ENCODE assay signal across 32 mouse cellular contexts in the genomic region with DNA sequence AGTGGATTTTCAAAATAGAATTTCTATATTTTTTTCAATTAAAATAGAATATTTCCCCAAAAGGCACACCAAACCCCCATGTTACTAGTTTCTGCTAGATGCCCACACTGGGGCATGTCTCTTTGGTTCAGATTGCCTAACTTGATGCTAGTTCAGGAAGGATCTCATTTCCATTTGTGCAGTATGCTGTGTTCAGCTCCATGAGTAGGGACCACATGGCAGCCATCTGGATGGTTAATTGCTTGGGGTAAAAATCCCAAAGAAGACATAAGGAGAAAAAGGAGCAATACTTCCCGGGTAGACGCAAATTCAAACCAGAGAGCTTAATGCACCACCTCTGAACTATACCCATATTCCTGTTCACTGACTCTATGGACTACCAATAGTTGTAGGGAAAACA. TPM values are rescaled to one million over a fixed set of nuclear protein-coding genes. Genes with fewer than 3 reads are reported as not detected.
DNase-seq lines count a peak whose midpoint lies in the region; ATAC-seq lines count a peak whose summit lies in the region.
"Had no signal": no experiment of that assay in that cellular context is flagged by ENCODE, and none has a peak within 500 bp of the region (broad histone marks: within the 10 kb centered on the region; RNA-seq: fewer than 3 reads in every experiment).

No protein-coding gene starts in this region.

- H3K9ac ChIP-seq in kidney, embryonic 15.5 days: no peak overlapping the region
- H3K9ac ChIP-seq: embryonic facial prominence, embryonic 15.5 days; heart, embryonic 13.5 days; hindbrain, embryonic 14.5 days; limb, embryonic 13.5 days; lung, embryonic 15.5 days had no signal

- no peak overlapping the region for H3K4me3 ChIP-seq in kidney, embryonic 15.5 days (replicated peaks)
- H3K4me3 ChIP-seq: embryonic facial prominence, embryonic 15.5 days; heart, embryonic 13.5 days; limb, embryonic 13.5 days; lung, embryonic 15.5 days had no signal

- ATAC-seq in kidney, embryonic 15.5 days (replicated peaks; ENCODE audit: low FRiP score): no peak
- ATAC-seq: intestine, postnatal 0 days; midbrain, embryonic 16.5 days; Patski had no signal

- WGBS in kidney, embryonic 15.5 days: 93% methylated on average over 2 of the region's 2 CpGs

- H3K9me3 ChIP-seq in kidney, embryonic 15.5 days (replicated peaks): no peaks in the 10 kb centered on the region
- H3K9me3 ChIP-seq: embryonic facial prominence, embryonic 15.5 days; heart, embryonic 13.5 days; limb, embryonic 13.5 days; lung, embryonic 15.5 days had no signal

- no peak overlapping the region for H3K4me2 ChIP-seq in kidney, embryonic 15.5 days
- H3K4me2 ChIP-seq: embryonic facial prominence, embryonic 15.5 days; heart, embryonic 13.5 days; hindbrain, embryonic 14.5 days; limb, embryonic 13.5 days; liver, embryonic 11.5 days; lung, embryonic 15.5 days; midbrain, embryonic 11.5 days had no signal

- peak; percentile 17 for DNase-seq in embryo, embryonic 11 days
- no peak for DNase-seq in embryo, embryonic 10 days (ENCODE audit: low spot score)
- peak; percentile 44 for DNase-seq in layer of hippocampus, adult 11-12 months (ENCODE audit: low spot score)
- no peak for DNase-seq in layer of hippocampus, postnatal 10 days (ENCODE audit: low spot score in 2 of 2)
- DNase-seq in layer of hippocampus, adult 18-20 months (ENCODE audit: low spot score in 2 of 2): peak; percentile 28 to 77
- DNase-seq in urinary bladder, postnatal 4 days (ENCODE audit: low spot score in 2 of 2): no peak
- DNase-seq: adrenal gland, postnatal 14 days; cerebellum, adult 18-20 months; cerebellum, postnatal 10 days; gastrocnemius, postnatal 10 days; heart, postnatal 10 days; kidney, adult 9 months; kidney, postnatal 14 days; lung, postnatal 36 days; right cerebral cortex, postnatal 4 days; thymus, adult 18-20 months; thymus, postnatal 25 days had no signal

- H3K4me1 ChIP-seq in kidney, embryonic 15.5 days: no peaks in the 10 kb centered on the region
- H3K4me1 ChIP-seq: lung, embryonic 15.5 days had no signal

- no peaks in the 10 kb centered on the region for H3K27me3 ChIP-seq in kidney, embryonic 15.5 days
- H3K27me3 ChIP-seq: embryonic facial prominence, embryonic 15.5 days; heart, embryonic 13.5 days; limb, embryonic 13.5 days; lung, embryonic 15.5 days; Patski had no signal

- H3K36me3 ChIP-seq in kidney, embryonic 15.5 days: no peaks in the 10 kb centered on the region; the same call in 1 of the 2 replicates
- H3K36me3 ChIP-seq: lung, embryonic 15.5 days had no signal

- no peak overlapping the region for H3K27ac ChIP-seq in kidney, embryonic 15.5 days
- H3K27ac ChIP-seq: heart, embryonic 13.5 days; hindbrain, embryonic 14.5 days; limb, embryonic 13.5 days; lung, embryonic 15.5 days; stomach, postnatal 0 days had no signal

RNA-seq across cellular contexts. Expression of a gene that starts 57.6 kb away (rescaled TPM):
- total RNA-seq in layer of hippocampus, postnatal 10 days (2021): 1 to 10 TPM; 8.1 to 8.8 TPM
- 1 to 10 TPM; 4.8 to 5.6 TPM for total RNA-seq in layer of hippocampus, adult 18-20 months (2021)
- polyA plus RNA-seq in kidney, embryonic 15.5 days (2015; fragmentation: Nextera tagmentation; extraction: Ambion mirVana): 10.5 and 10.9 TPM in 2 replicates
- total RNA-seq: common myeloid progenitor, adult 5-6 weeks; hematopoietic stem cell, adult 5-6 weeks; MEL had no signal

Comparison
In these comparisons a context has a peak if more than half of its experiments do, and no peak if none do; other contexts are left out.
1. DNase-seq: peak in embryo, embryonic 11 days (single experiment), layer of hippocampus, adult 11-12 months (single experiment) and layer of hippocampus, adult 18-20 months (2 of 2); none in embryo, embryonic 10 days (single experiment), layer of hippocampus, postnatal 10 days (0 of 2) and urinary bladder, postnatal 4 days (0 of 2).